Mouse (Mus musculus) stomach, embryonic 15.5 days (tissue): ENCODE measurements around the gene Stom. TPM values are rescaled to one million over a fixed set of nuclear protein-coding genes. Genes with fewer than 3 reads are reported as not detected.

Experiments used
- ATAC-seq: fragments of 200-750 bp; cut with Nextera tagmentation; 2 replicates; pipeline ENCODE4 v1.8.0; 2017; ENCODE audit warnings: low read depth, moderate number of reproducible peaks, moderate TSS enrichment; ENCODE audit not compliant: insufficient read depth, low FRiP score
- H3K27ac ChIP-seq: fragments of 300-500 bp; sonication (generic); 2 replicates; pipeline ENCODE4 v1.5.1; 2015; ENCODE audit warnings: mild to moderate bottlenecking, inconsistent platforms
- H3K27me3 ChIP-seq: fragments of 300-500 bp; sonication (generic); replicated peaks from 2 replicates; pipeline ENCODE4 v1.6.1; 2015; ENCODE audit warnings: inconsistent platforms
- H3K36me3 ChIP-seq: fragments of 300-500 bp; sonication (generic); 2 replicates; pipeline ENCODE4 v1.6.1; 2015; ENCODE audit warnings: inconsistent platforms
- H3K4me1 ChIP-seq: fragments of 300-500 bp; sonication (generic); 2 replicates; pipeline ENCODE4 v1.6.1; 2015; ENCODE audit warnings: inconsistent platforms
- H3K4me2 ChIP-seq: fragments of 300-500 bp; sonication (generic); 2 replicates; pipeline ENCODE4 v1.6.1; 2015; ENCODE audit warnings: mild to moderate bottlenecking, inconsistent platforms
- H3K4me3 ChIP-seq: fragments of 300-500 bp; sonication (generic); replicated peaks from 2 replicates; pipeline ENCODE4 v1.5.1; 2015; ENCODE audit warnings: inconsistent platforms
- H3K9ac ChIP-seq: fragments of 300-500 bp; sonication (generic); 2 replicates; pipeline ENCODE4 v1.6.1; 2015; ENCODE audit warnings: inconsistent platforms
- H3K9me3 ChIP-seq: fragments of 300-500 bp; sonication (generic); 2 replicates; pipeline ENCODE4 v1.6.1; 2016; ENCODE audit warnings: inconsistent platforms
- WGBS: fragments of 180-500 bp; shearing (Covaris S2); methylation state at CpG from one replicate; pipeline ENCODE4 v1.1.7; 2015; 5-methylcytosine and 5-hydroxymethylcytosine counted together
- polyA plus RNA-seq: library from polyadenylated mRNA; unstranded; fragments of >200 nt; fragmentation: Nextera tagmentation; extraction: Ambion mirVana; gene quantifications from 2 replicates; pipeline ENCODE4 v1.2.1, GENCODE M21; 2015

Stom gene
- polyA plus RNA-seq, 1 experiment from 2014 or later = 74.4 TPM

GRCm38 (mm10) chr2:35317604-35318003, 19.2 kb downstream of the Stom start:
- peak; percentile 62; the same call in 1 of the 2 replicates for ATAC-seq
- Histone ChIP-seq H3K36me3 (peaks cover 7% of the 10 kb centered on the region; the same call in 1 of the 2 replicates), H3K27ac (no peak overlapping the region), H3K9ac (no peak overlapping the region), H3K9me3 (no peaks in the 10 kb centered on the region), H3K27me3 (no peaks in the 10 kb centered on the region), H3K4me1 (peaks cover 4% of the 10 kb centered on the region; the same call in 1 of the 2 replicates), H3K4me3 (no peak overlapping the region), H3K4me2 (no peak overlapping the region)
- WGBS = 82% methylated on average over 4 of the region's 4 CpGs

- H3K9ac ChIP-seq = no peak overlapping the region
- H3K4me1 ChIP-seq = no peaks in the 10 kb centered on the region
- no peak overlapping the region for H3K4me2 ChIP-seq
- no peaks in the 10 kb centered on the region for H3K27me3 ChIP-seq
- no peak overlapping the region for H3K4me3 ChIP-seq
- H3K9me3 ChIP-seq = no peaks in the 10 kb centered on the region
- WGBS = 46% methylated on average over 3 of the region's 3 CpGs
- no peak for ATAC-seq
- no peak overlapping the region for H3K27ac ChIP-seq
- 0 out of 2 replicates have a peak, but pooled peaks cover 3% of the 10 kb centered on the region for H3K36me3 ChIP-seq
Measured at GRCm38 (mm10) chr2:35314300-35314699, 22.5 kb downstream of the Stom start.

GRCm38 (mm10) chr2:35309906-35310493, 26.8 kb downstream of the Stom start:
- Histone ChIP-seq H3K9ac (no peak overlapping the region), H3K27ac (no peak overlapping the region), H3K4me1 (no peaks in the 10 kb centered on the region), H3K9me3 (no peaks in the 10 kb centered on the region), H3K36me3 (0 out of 2 replicates have a peak, but pooled peaks cover 3% of the 10 kb centered on the region), H3K27me3 (no peaks in the 10 kb centered on the region), H3K4me3 (no peak overlapping the region), H3K4me2 (no peak overlapping the region)
- ATAC-seq = no peak
- WGBS = 83% methylated on average over 4 of the region's 4 CpGs

DNA sequence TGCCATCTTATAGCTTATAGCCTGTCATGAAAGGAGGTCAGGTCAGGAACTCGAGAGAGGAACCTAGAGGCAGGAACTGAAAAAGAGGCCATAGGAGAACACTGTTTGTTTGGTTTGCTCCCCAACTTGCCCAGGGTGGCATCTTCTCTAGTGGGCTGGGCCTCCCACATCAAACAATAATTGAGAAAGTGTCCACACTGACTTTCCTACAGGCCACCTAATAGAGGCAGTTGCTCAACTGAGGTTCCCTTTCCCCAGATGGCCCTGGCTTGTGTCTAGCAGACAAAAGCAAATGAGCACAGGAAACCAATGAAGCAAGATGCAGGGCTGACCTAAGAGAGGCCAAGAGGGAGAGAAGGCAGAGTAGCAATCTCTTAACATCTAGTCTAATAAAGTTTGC, 28.6 kb downstream of the Stom start:
- Histone ChIP-seq H3K4me3 (no peak overlapping the region), H3K27me3 (no peaks in the 10 kb centered on the region), H3K9me3 (no peaks in the 10 kb centered on the region), H3K27ac (no peak overlapping the region), H3K4me2 (no peak overlapping the region), H3K36me3 (0 out of 2 replicates have a peak, but pooled peaks cover 9% of the 10 kb centered on the region), H3K4me1 (no peaks in the 10 kb centered on the region), H3K9ac (no peak overlapping the region)
- WGBS = 52% methylated on average over 1 of the region's 1 CpGs
- no peak for ATAC-seq

DNA sequence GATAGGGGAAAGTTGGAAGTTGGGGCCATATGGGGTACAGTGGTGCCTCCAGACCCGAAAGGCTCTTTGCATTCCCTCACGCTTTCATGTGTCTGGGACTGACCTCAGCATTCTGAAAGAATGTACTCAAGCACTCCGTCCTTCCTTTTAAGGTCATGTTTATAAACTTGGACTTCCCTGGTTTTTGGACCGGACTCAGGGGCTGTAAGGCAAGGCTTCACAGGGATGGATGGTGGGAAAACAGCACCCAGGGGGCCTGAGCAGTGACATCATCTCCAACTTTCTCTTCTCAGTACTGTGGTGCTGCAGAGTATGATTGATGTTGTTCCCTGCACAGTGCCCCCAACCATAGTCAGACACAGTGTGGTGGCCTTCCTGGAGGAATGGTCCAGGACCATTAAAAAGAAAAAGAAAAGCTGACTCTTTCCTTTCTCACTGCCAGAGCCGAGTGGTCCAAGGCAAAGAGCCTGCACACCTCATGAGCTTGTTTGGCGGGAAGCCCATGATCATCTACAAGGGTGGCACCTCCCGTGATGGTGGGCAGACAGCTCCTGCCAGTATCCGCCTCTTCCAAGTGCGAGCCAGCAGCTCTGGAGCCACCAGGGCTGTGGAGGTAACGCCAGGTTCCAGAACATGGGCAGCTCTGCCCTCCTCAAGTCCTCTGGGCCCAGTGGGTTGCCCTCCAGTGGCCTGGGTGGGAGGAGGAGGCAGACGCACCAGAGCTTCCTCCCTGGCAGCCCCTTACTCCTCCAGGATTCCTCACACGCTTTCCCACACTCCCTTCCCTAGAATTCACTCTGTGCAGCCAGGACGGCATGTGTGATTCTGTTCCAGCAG, 34.5 kb downstream of the Stom start:
- Histone ChIP-seq H3K27ac (peak overlapping the region; percentile 84), H3K9me3 (no peaks in the 10 kb centered on the region), H3K27me3 (no peaks in the 10 kb centered on the region), H3K4me3 (no peak overlapping the region), H3K36me3 (0 out of 2 replicates have a peak, but pooled peaks cover 10% of the 10 kb centered on the region), H3K4me1 (peaks cover 3% of the 10 kb centered on the region; the same call in 1 of the 2 replicates), H3K9ac (no peak overlapping the region), H3K4me2 (no peak overlapping the region)
- WGBS = 55% methylated on average over 13 of the region's 13 CpGs
- peak; percentile 76 for ATAC-seq

DNA sequence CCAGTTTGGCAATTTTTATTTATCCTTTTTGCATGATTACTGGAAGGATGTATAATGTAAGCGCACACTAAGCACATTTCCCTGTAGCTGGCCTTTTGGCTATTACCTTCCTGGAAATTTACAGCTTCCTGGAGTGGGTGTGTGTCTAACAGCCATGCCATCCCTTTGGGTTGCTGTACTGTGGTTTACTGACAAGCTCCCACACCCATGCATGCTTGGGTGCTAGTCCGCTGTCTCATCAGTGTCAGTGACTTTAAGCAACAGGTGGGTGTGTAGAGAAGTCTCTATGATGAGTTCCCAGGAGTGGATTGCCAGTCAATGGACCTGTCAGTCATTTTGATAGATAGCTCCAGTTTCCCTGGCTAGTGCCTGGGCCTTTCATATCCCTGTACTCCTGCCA, 37.3 kb downstream of the Stom start:
- no peak for ATAC-seq
- Histone ChIP-seq H3K4me3 (no peak overlapping the region), H3K27me3 (no peaks in the 10 kb centered on the region), H3K36me3 (0 out of 2 replicates have a peak, but pooled peaks cover 9% of the 10 kb centered on the region), H3K4me1 (peaks cover 3% of the 10 kb centered on the region; the same call in 1 of the 2 replicates), H3K4me2 (no peak overlapping the region), H3K27ac (no peak overlapping the region), H3K9ac (no peak overlapping the region), H3K9me3 (no peaks in the 10 kb centered on the region)
- WGBS = 87% methylated on average over 2 of the region's 2 CpGs

DNA sequence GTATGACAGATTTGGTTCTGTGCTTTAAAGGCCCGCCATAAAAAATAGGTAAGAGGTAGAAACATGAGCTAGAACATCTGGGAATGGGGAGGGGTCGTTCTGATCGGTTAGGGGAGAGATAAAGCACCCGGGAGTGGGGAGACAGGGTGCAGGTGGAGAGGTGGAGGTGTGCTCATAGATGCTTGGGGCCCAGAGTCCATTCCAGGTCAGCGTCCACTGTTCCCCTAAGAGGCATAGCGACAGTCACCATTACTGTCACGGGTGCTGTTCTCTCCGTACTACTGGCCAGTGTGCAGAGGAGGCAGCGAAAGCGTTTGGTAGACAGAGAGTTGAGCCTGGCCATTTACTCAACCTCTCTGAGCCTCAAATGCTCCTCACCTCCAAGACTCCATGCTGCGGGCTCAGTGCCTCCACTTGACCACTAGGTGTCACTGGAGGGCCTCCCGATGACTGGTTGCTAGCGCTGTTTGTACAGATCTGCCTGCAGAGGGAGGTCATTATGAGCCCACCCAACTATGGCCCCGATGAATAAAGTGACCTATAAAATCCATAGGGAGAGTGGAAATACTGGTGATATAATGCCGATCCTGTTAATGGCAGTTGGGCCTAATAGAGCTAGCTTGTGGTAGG, 39.0 kb downstream of the Stom start:
- Histone ChIP-seq H3K27ac (no peak overlapping the region), H3K4me3 (no peak overlapping the region), H3K36me3 (0 out of 2 replicates have a peak, but pooled peaks cover 3% of the 10 kb centered on the region), H3K4me1 (peaks cover 3% of the 10 kb centered on the region; the same call in 1 of the 2 replicates), H3K27me3 (no peaks in the 10 kb centered on the region), H3K9ac (no peak overlapping the region), H3K9me3 (no peaks in the 10 kb centered on the region), H3K4me2 (no peak overlapping the region)
- 23% methylated on average over 15 of the region's 15 CpGs for WGBS
- ATAC-seq = peak; percentile 33; the same call in 1 of the 2 replicates

DNA sequence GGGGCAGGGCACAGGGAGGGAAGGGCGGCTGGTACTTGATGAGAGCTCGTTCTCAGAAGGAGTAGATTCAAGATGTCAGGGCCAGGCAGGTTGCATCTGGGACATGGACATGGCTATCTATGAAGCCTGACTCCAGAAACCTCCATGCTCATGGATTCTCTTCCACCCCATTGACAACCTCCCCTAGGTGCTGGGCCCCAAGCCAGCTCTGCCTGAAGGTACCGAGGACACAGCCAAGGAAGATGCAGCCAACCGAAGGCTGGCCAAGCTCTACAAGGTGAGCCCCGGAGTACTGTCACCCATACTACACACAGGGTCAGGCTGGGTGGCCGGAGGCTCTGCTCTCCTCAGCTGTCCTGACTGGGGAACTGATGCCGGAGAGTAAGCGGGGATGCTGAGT, 43.5 kb downstream of the Stom start:
- Histone ChIP-seq H3K4me1 (0 out of 2 replicates have a peak, but pooled peaks cover 3% of the 10 kb centered on the region), H3K9me3 (no peaks in the 10 kb centered on the region), H3K4me3 (no peak overlapping the region), H3K36me3 (no peaks in the 10 kb centered on the region), H3K4me2 (no peak overlapping the region), H3K27ac (no peak overlapping the region), H3K9ac (no peak overlapping the region), H3K27me3 (no peaks in the 10 kb centered on the region)
- 90% methylated on average over 8 of the region's 8 CpGs for WGBS
- no peak for ATAC-seq

- Histone ChIP-seq H3K4me3 (no peak overlapping the region), H3K9me3 (no peaks in the 10 kb centered on the region), H3K4me1 (no peaks in the 10 kb centered on the region), H3K27ac (no peak overlapping the region), H3K9ac (no peak overlapping the region), H3K4me2 (no peak overlapping the region), H3K27me3 (no peaks in the 10 kb centered on the region), H3K36me3 (no peaks in the 10 kb centered on the region)
- 56% methylated on average over 3 of the region's 3 CpGs for WGBS
- no peak for ATAC-seq
Measured at GRCm38 (mm10) chr2:35292700-35293099, 44.1 kb downstream of the Stom start.

DNA sequence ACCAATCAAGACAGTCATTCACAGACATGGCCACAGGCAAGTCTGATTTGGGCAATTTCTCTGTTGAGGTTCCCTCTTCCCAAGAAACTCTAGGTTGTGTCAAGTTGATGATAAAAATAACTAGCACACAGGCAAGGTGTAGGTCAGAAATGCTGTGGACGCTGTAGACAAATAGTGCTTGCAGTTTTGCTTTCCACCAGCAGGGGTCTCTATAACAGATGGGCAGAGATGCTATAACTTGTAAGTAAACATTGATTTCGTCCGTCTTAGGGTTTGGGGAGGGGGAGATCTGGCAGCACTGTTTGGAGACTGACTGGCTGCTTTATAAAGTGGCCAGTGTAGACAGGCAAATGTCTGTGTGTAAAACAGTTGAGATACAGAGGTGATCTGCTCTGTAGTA, 44.9 kb downstream of the Stom start:
- Histone ChIP-seq H3K4me2 (no peak overlapping the region), H3K27me3 (no peaks in the 10 kb centered on the region), H3K4me3 (no peak overlapping the region), H3K9ac (no peak overlapping the region), H3K27ac (no peak overlapping the region), H3K4me1 (no peaks in the 10 kb centered on the region), H3K36me3 (no peaks in the 10 kb centered on the region), H3K9me3 (no peaks in the 10 kb centered on the region)
- WGBS = 14% methylated on average over 3 of the region's 3 CpGs
- no peak for ATAC-seq

DNA sequence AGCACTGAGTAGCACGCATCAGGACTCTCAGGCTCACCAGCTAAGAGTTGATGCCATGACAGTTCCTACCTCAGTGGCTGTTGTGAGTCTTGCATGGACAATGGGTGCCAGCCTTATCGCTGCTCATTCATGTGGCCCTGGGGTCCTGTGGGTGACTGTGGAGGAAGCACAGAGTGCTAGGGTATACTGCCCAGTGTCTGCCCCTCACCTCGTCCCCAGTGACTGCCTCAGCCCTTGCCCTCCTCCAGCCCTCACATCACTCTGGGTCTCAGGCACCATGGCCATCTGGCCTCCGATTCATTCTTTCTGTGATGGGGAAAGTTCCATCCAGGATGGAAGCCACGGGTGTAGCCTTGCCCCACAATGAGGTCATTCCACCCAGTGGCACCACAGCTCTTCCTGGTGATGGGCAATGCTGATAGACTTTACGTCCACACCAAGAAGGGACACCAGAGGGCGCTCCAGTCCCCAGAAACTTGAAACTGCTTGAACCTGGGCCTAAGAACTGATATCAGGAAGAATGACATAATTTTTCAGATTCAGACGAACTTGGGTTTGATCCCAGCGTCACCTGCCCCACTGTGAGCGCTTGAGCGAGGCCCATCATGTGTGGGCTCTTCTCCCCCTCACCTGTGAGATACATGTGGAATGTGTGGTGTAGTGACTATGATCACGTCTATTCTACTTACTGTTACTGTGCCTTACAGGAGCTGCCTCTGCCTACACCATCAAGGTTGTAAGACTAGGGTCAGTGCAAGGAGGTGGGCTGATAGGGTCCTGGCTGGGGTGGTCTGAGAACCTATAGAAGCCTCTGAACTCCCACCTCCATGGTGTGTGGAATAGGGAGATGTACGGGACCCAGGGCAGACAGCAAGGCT, 47.8 kb downstream of the Stom start:
- Histone ChIP-seq H3K9ac (no peak overlapping the region), H3K27ac (no peak overlapping the region), H3K9me3 (no peaks in the 10 kb centered on the region), H3K36me3 (0 out of 2 replicates have a peak, but pooled peaks cover 5% of the 10 kb centered on the region), H3K4me2 (no peak overlapping the region), H3K4me1 (0 out of 2 replicates have a peak, but pooled peaks cover 4% of the 10 kb centered on the region), H3K27me3 (no peaks in the 10 kb centered on the region), H3K4me3 (no peak overlapping the region)
- WGBS = 40% methylated on average over 13 of the region's 13 CpGs
- no peak; the same call in 1 of the 2 replicates for ATAC-seq
